Mouse (Mus musculus) retina, postnatal 7 days (tissue): Measurements from ENCODE around the gene Parp14.

Experiments
- DNase-seq: peaks from one replicate; pipeline ENCODE4 v3.0.0-alpha.2; 2012; ENCODE audit warnings: low read depth, low spot score

Gene Parp14

DNA sequence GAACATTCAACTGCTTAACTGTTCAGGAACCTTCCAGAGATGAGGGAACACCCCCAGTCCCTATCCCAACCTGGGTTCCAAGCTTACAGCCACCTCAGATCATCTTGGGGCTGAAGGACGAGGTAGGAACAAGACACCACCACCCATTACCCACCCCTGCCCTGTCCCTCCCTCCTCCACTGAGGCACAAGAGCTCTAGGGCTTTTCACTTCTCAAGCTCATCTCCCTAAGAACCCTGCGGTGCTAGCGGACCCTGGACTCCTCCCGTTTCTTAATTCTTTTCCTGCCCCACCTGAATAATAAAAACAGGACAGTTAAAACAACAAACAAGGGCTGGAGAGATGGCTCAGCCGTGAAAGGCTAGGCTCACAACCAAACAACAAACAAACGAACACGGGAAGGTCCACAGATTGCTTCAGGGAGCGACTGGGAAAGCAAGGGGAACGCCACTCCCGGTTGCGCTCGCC lies 730 bp downstream of the Parp14 start:
- DNase-seq: no peak

- DNase-seq: no peak
Observed at GRCm38 (mm10) chr16:35869656-35870055, 1.7 kb downstream of the Parp14 start.

- DNase-seq: no peak
Observed at GRCm38 (mm10) chr16:35869126-35869525, 2.2 kb downstream of the Parp14 start.

- no peak for DNase-seq
Observed at GRCm38 (mm10) chr16:35867726-35868125, 3.6 kb downstream of the Parp14 start.

- no peak for DNase-seq
Observed at GRCm38 (mm10) chr16:35862057-35862456, 9.3 kb downstream of the Parp14 start.

DNA sequence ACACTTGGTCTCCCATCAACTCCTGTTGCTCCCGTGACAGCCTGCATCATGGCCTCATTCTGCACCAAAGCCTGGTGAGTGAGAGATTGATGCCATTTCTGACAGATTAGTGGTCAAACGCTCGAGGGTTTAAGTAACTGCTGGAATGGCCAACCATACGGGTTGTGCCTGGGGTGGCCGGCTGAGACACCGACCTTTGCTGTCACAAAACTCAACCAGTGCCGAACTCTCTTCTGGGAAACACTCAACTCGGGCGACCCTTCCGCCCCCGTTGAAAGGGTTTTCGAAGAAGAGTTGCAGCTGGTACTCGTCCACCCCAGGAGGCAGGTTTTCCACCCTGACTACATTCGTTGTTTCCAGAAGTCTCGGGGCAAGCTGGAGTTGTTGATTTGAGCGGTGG lies 11.1 kb downstream of the Parp14 start:
- no peak for DNase-seq

- no peak for DNase-seq
Observed at GRCm38 (mm10) chr16:35856766-35857165, 14.6 kb downstream of the Parp14 start.

DNA sequence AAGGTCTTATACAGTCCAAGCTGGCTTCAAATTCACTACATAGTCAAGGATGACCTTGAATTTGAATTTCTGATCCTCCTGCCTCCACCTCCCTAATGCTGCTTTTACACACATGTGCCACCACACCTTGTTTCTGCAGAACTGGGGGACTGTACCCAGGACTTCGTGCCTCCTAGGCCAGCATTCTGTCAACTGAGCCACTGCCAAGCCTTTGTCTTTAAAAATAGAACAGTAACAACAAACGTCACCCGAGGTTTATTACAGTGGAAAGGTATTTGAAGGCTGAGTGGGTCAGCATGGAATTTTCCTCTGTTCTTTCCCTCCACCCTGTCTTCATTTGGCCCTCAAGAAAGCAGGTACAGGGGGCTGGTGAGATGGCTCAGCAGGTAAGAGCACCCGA lies 15.5 kb downstream of the Parp14 start:
- DNase-seq: no peak

DNA sequence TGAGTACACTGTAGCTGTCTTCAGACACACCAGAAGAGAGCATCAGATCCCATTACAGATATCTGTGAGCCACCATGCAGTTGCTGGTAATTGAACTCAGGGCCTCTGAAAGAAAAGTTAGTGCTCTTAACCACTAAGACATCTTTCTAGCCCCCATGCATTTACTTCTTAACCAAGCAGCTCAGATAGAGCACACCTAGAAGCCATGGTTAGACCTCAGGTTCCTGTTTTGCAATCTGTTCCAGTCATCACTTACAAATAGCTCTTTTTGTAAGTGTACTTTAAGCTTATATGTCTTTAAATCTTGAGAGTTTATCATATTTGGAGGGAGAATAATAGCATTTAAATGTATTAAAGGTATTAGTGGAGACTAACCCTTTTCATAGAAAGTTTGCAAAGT lies 24.2 kb downstream of the Parp14 start:
- DNase-seq: no peak

- DNase-seq: peak; percentile 16
Observed at GRCm38 (mm10) chr16:35839680-35840079, 31.7 kb downstream of the Parp14 start.

DNA sequence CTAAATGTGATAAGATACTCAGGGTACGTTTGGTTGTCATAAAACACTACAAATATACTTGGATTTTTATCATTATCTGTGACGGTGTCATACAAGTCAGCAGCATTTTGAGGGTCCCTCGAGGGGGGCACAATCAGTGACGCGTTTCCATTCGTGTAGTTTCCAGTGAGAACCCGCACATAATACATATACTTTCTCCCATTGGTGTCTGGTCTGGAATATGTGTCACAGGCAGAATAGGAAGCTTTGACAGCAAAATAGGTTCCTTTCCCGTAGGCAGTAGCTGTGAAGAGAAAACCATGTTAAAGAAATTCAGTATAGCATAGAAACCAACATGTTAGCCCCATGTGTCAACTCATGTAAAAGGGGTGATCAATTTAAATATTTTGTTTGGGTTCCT lies 36.7 kb downstream of the Parp14 start:
- DNase-seq: no peak

- DNase-seq: no peak
Observed at GRCm38 (mm10) chr16:35832926-35833325, 38.4 kb downstream of the Parp14 start.

DNA sequence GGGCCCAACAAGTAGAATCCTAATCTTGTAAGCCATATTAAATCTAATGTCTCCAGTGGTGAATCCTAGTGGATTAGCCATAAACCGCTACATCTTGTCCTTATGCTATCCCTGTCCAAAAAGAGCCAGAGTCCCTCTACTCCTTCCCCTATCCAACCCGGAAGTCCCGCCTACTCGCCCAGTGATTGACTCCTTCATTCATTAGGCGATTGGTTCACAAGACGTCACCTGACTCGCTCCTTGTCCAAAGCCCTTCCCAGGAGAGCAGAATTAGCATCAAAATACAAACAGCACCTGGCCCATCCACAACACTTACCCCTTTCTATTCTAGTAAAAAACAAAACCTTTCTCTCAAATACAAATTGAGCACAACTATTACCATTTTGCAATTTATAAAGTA lies 41.3 kb downstream of the Parp14 start:
- no peak for DNase-seq

DNA sequence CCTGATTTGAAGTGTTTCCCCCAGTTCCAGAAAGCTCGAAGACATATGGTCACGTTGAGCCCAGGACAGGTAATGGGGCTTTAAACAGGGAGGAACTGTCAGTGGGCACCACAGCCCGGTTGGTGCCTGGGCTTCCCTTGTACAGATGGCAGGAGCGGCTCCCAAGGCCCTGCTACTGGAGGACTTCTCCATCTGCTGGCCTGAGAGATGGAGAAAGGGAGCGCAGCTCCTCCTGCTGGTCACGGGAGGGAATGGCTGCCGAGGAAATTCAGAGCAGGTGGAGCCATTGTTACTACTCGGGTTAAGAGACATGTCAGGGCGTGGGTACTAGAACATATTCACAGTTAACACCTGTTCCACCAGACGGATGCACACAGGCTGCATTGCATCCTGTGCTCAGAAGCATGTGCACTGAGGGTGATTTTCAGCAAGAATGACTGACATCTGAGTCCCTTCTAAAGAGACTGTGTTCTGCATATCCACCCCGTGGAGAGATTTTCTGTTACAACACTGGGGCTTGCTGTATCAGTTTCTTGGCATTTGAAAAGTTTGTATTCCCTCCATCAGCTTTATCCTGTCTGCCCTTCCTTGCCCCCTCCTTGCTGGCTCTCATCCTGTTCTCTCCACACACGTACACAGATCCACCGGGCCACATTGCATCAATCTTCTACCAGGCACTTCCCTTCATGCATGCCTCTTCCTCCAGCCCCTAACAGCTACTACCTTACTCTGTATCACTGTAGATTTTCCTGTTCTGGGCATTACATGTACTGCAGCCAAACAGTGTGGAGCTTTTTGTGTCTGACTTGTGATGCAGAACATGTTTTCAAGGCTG lies 53.9 kb downstream of the Parp14 start:
- peak; percentile 71 for DNase-seq

DNA sequence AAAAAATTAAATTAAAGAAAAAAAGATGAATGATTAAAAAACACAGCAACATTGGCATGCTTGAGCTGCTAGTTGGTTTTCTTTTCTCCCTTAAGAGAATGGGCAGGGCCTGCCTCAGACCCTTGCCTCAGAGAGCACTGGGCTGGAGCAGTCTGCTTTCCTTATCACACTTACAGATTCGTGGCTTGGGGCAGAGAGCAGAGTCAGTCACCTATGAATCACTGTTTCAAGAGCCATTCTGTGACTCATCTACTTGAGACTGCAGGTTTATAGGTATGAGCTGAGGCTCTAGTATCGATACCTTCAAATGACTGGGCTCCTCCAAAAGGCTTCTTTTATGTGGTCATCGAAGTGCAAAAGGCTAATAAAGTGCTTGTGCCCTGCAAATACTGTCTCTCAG lies 58.2 kb downstream of the Parp14 start:
- DNase-seq: no peak

- DNase-seq: no peak
Observed at GRCm38 (mm10) chr16:35808838-35809237, 62.5 kb downstream of the Parp14 start.

GRCm38 (mm10) chr16:35807663-35807992 lies 63.7 kb downstream of the Parp14 start:
- DNase-seq: no peak

- DNase-seq: no peak
Observed at GRCm38 (mm10) chr16:35806973-35807662, 64.2 kb downstream of the Parp14 start.

GRCm38 (mm10) chr16:35803723-35804122 lies 67.6 kb downstream of the Parp14 start:
- no peak for DNase-seq

GRCm38 (mm10) chr16:35802163-35802562 lies 69.2 kb downstream of the Parp14 start:
- DNase-seq: no peak

GRCm38 (mm10) chr16:35791962-35792521 lies 79.3 kb downstream of the Parp14 start:
- no peak for DNase-seq

DNA sequence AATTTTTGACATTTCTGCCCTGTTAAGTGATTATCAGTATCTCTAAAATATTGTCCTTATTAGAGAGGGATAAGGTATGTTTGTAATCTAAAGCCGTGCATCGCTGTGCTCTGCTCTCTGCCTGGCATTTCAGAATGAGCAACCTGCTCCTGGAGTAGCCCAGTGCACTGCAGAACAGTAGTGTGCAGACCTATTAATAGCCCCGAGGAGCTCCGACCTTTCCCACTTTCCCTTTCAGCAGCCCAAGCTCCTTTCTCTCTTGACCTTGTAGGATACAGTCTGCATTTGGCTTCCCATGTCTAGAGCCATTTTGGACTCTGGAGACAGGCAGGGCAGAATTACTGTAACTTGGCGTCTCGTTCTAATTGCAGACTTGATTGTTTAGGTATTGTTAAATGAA lies 83.0 kb downstream of the Parp14 start:
- no peak for DNase-seq
